Mouse (Mus musculus) heart, postnatal 36 days (tissue): ENCODE results near the gene Sgcd. TPM values are rescaled to one million over a fixed set of nuclear protein-coding genes. Genes with fewer than 3 reads are reported as not detected.
"Not testable (repeated sequence)": the region's sequence is repeated elsewhere in the genome, so short reads cannot be mapped to it uniquely, and the experiment has no call there.

ENCODE experiments used
- DNase-seq, 2 experiments: peaks; one replicate each; pipeline ENCODE4 v3.0.0; 2021 to 2022
- intact Hi-C: fragments of 180-260 bp; cut with DNase I; formaldehyde crosslinking; loops from one replicate; pipeline ENCODE4 v1.15.1; 2025
- total RNA-seq, 2 experiments: library from RNA; stranded (reverse); gene quantifications; 2 replicates each; pipeline ENCODE4 v1.2.3; 2021

Sgcd gene
- total RNA-seq, 2 experiments from 2014 or later, result 72.3 to 77.2 TPM

GRCm38 (mm10) chr11:47473493-47474230 is 515.1 kb downstream of the Sgcd start:
- no peak for DNase-seq
- intact Hi-C loops, result no loop called here

GRCm38 (mm10) chr11:47460700-47461099 is 528.1 kb downstream of the Sgcd start:
- DNase-seq, intact Hi-C loops: not testable (repeated sequence)

GRCm38 (mm10) chr11:47460149-47460548 is 528.6 kb downstream of the Sgcd start:
- intact Hi-C loops, result no loop called here
- no peak for DNase-seq

GRCm38 (mm10) chr11:47459214-47459613 is 529.6 kb downstream of the Sgcd start:
- no peak for DNase-seq

GRCm38 (mm10) chr11:47447790-47448189 is 541.0 kb downstream of the Sgcd start:
- intact Hi-C loops, result no loop called here
- no peak for DNase-seq

More at GRCm38 (mm10) chr11:47459214-47459613, 529.6 kb downstream of the Sgcd start:
- intact Hi-C loops, result no loop called here

- no peak for DNase-seq
- intact Hi-C loops, result no loop called here
Measured at GRCm38 (mm10) chr11:47446337-47446736, 542.4 kb downstream of the Sgcd start.

- no peak for DNase-seq
- intact Hi-C loops, result no loop called here
Measured at GRCm38 (mm10) chr11:47445683-47446082, 543.1 kb downstream of the Sgcd start.

- no peak for DNase-seq
- intact Hi-C loops, result no loop called here
Measured at GRCm38 (mm10) chr11:47442266-47442665, 546.5 kb downstream of the Sgcd start.

- intact Hi-C loops, result no loop called here
- DNase-seq, result no peak
Measured at GRCm38 (mm10) chr11:47399607-47400006, 589.2 kb downstream of the Sgcd start.

GRCm38 (mm10) chr11:47390798-47391197 is 598.0 kb downstream of the Sgcd start:
- DNase-seq, intact Hi-C loops: not testable (repeated sequence)

GRCm38 (mm10) chr11:47389327-47389726 is 599.4 kb downstream of the Sgcd start:
- intact Hi-C loops, result loop anchor here (10.0 kb wide), 2 partner anchors 365 to 525 kb away; no protein-coding TSS in a partner anchor
- no peak for DNase-seq

GRCm38 (mm10) chr11:47387726-47388125 is 601.0 kb downstream of the Sgcd start:
- DNase-seq, result no peak
- intact Hi-C loops, result loop anchor here (2.0 to 10.0 kb wide), 3 partner anchors 363 to 523 kb away; no protein-coding TSS in a partner anchor

GRCm38 (mm10) chr11:47386136-47386535 is 602.6 kb downstream of the Sgcd start:
- intact Hi-C loops, result loop anchor here (2.0 to 10.0 kb wide), 3 partner anchors 361 to 521 kb away; no protein-coding TSS in a partner anchor
- DNase-seq, result no peak

GRCm38 (mm10) chr11:47379630-47379958 is 609.2 kb downstream of the Sgcd start:
- DNase-seq, result no peak
- intact Hi-C loops, result no loop called here

GRCm38 (mm10) chr11:47378843-47379629 is 609.7 kb downstream of the Sgcd start:
- intact Hi-C loops, result no loop called here
- DNase-seq, result peak; percentile 63 to 71

GRCm38 (mm10) chr11:47377421-47377820 is 611.3 kb downstream of the Sgcd start:
- intact Hi-C loops, result no loop called here

GRCm38 (mm10) chr11:47376915-47377314 is 611.9 kb downstream of the Sgcd start:
- no peak for DNase-seq
- intact Hi-C loops, result no loop called here

More at GRCm38 (mm10) chr11:47377421-47377820, 611.3 kb downstream of the Sgcd start:
- peak; percentile 19 to 39 for DNase-seq

GRCm38 (mm10) chr11:47371616-47372015 is 617.2 kb downstream of the Sgcd start:
- no peak for DNase-seq
- intact Hi-C loops, result no loop called here

GRCm38 (mm10) chr11:47351585-47351984 is 637.2 kb downstream of the Sgcd start:
- no peak for DNase-seq
- intact Hi-C loops, result no loop called here

- no peak for DNase-seq
- intact Hi-C loops, result no loop called here
Measured at GRCm38 (mm10) chr11:47343486-47343885, 645.3 kb downstream of the Sgcd start.

GRCm38 (mm10) chr11:47333702-47334101 is 655.1 kb downstream of the Sgcd start:
- intact Hi-C loops, result no loop called here

GRCm38 (mm10) chr11:47305579-47305978 is 683.2 kb downstream of the Sgcd start:
- DNase-seq, result no peak
- intact Hi-C loops, result no loop called here

More at GRCm38 (mm10) chr11:47333702-47334101, 655.1 kb downstream of the Sgcd start:
- no peak for DNase-seq
